Mouse (Mus musculus): ENCODE data around the gene Gm9045. TPM values are rescaled to one million over a fixed set of nuclear protein-coding genes. Genes with fewer than 3 reads are reported as not detected.

Gm9045 gene
- not detected for polyA plus RNA-seq (2017; shearing (Covaris generic))

GRCm38 (mm10) chr10:118337731-118338130, at the start of gene Gm9045:
Gene Gm9045 (minus strand): TSS chr10:118337831.

GRCm38 (mm10) chr10:118354005-118354404, 16.4 kb upstream of the Gm9045 start, which contains the start of gene Gm9049:
Gene Gm9049 (minus strand): TSS chr10:118354105.

GRCm38 (mm10) chr10:118348579-118348978, 10.9 kb upstream of the Gm9045 start, which contains the start of gene Gm9048:
Gene Gm9048 (minus strand): TSS chr10:118348679.

GRCm38 (mm10) chr10:118343155-118343554, 5.5 kb upstream of the Gm9045 start, which contains the start of gene Gm9046:
Gene Gm9046 (minus strand): TSS chr10:118343255.

GRCm38 (mm10) chr10:118332308-118332707, 5.3 kb downstream of the Gm9045 start, which contains the start of gene Gm9044:
Gene Gm9044 (minus strand): TSS chr10:118332408.

GRCm38 (mm10) chr10:118326869-118327268, 10.8 kb downstream of the Gm9045 start, which contains the start of gene Gm9040:
Gene Gm9040 (minus strand): TSS chr10:118326969.

GRCm38 (mm10) chr10:118294938-118295337, 42.7 kb downstream of the Gm9045 start, which contains the start of gene Iltifb:
Gene Iltifb (minus strand): TSS chr10:118295038.

Other genes with a start within 250 kb of the Gm9045 start
- gene Mdm1, start 196.0 kb downstream of the Gm9045 start, polyA plus RNA-seq (2017; shearing (Covaris generic)) = 14.4 TPM
- not detected for gene Il22, start 132.9 kb downstream of the Gm9045 start, polyA plus RNA-seq (2017; shearing (Covaris generic))
- not detected for gene Gm32717, start 97.1 kb downstream of the Gm9045 start, polyA plus RNA-seq (2017; shearing (Covaris generic))
- not detected for gene Gm32802, start 79.1 kb downstream of the Gm9045 start, polyA plus RNA-seq (2017; shearing (Covaris generic))
- not detected for gene Iltifb, start 42.8 kb downstream of the Gm9045 start, polyA plus RNA-seq (2017; shearing (Covaris generic))
- not detected for gene Gm9040, start 10.9 kb downstream of the Gm9045 start, polyA plus RNA-seq (2017; shearing (Covaris generic))
- not detected for gene Gm9044, start 5.4 kb downstream of the Gm9045 start, polyA plus RNA-seq (2017; shearing (Covaris generic))
- not detected for gene Gm9046, start 5.4 kb upstream of the Gm9045 start, polyA plus RNA-seq (2017; shearing (Covaris generic))
- not detected for gene Gm9048, start 10.8 kb upstream of the Gm9045 start, polyA plus RNA-seq (2017; shearing (Covaris generic))
- gene Gm9049, start 16.3 kb upstream of the Gm9045 start, polyA plus RNA-seq (2017; shearing (Covaris generic)) = not detected
- gene Ifng, start 103.2 kb upstream of the Gm9045 start, polyA plus RNA-seq (2017; shearing (Covaris generic)) = 8.7 TPM

All from inflammation-experienced regulatory T-cells, adult 16 weeks (primary cell).